Mouse (Mus musculus) cortical plate, adult 2 months (tissue): ENCODE data around the gene Gm26965. TPM values are rescaled to one million over a fixed set of nuclear protein-coding genes. Genes with fewer than 3 reads are reported as not detected.
A peak's percentile ranks its signal among the peaks of the same experiment; 100 is the strongest.
"Not testable (repeated sequence)": the region's sequence is repeated elsewhere in the genome, so short reads cannot be mapped to it uniquely, and the experiment has no call there.

ENCODE experiments used
- H3K27ac ChIP-seq: fragments of 200-500 bp; 2 replicates; pipeline ENCODE4 v1.5.1; 2012; ENCODE audit warnings: low read length, control low read depth, inconsistent platforms; ENCODE audit not compliant: insufficient read depth
- H3K4me1 ChIP-seq: fragments of 200-500 bp; 2 replicates; pipeline ENCODE4 v1.6.1; 2011; ENCODE audit warnings: low read length; ENCODE audit not compliant: control insufficient read depth, insufficient read depth
- H3K4me3 ChIP-seq: fragments of 200-500 bp; 2 replicates; pipeline ENCODE4 v1.5.1; 2011; ENCODE audit warnings: mild to moderate bottlenecking, low read length, control low read depth; ENCODE audit not compliant: insufficient read depth
- CTCF ChIP-seq: fragments of 200-500 bp; IDR thresholded peaks from 2 replicates; pipeline ENCODE4 v1.5.1; 2011; ENCODE audit warnings: mild to moderate bottlenecking, control low read depth, low read length; ENCODE audit not compliant: insufficient read depth; ENCODE audit errors: extremely low read depth
- POLR2A ChIP-seq: fragments of 200-500 bp; IDR thresholded peaks from 2 replicates; pipeline ENCODE4 v1.6.1; 2011; ENCODE audit warnings: mild to moderate bottlenecking, low read length, control low read depth; ENCODE audit not compliant: insufficient read depth; ENCODE audit errors: extremely low read depth
- polyA plus RNA-seq: library from polyadenylated mRNA; depleted of rRNA; stranded (reverse); fragments of >200 nt; gene quantifications from 2 replicates; pipeline ENCODE4 v1.2.3, GENCODE M21; 2012; rRNA removed

The Gm26965 gene
- polyA plus RNA-seq, 1 experiment: 0.15 TPM

DNA sequence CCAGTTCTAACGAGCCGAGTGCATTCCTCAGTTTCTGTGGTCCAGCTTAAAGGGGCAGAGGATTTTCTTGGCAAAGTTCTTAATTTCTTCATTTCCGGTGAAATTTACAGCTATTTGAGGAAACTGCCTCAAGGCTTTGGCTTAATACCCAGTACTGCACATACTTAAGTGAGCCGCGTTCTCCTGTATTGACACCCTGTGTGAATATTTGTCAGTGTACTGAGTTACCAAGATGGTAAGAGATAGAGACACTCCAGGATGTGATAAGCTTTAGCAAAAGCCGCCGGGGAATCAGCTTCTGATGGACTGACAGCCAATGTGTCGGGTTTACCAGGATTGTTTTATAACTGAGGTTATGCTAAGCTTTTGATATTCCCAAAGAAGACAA is 41.5 kb downstream of the Gm26965 start:
- Histone ChIP-seq H3K4me1 (peaks cover 4% of the 10 kb centered on the region), H3K27ac (0 out of 2 replicates have a peak overlapping the region, but pooled peaks have one; percentile 5), H3K4me3 (peak overlapping the region; percentile 56)
- TF ChIP-seq POLR2A (no peak), CTCF (no peak)

DNA sequence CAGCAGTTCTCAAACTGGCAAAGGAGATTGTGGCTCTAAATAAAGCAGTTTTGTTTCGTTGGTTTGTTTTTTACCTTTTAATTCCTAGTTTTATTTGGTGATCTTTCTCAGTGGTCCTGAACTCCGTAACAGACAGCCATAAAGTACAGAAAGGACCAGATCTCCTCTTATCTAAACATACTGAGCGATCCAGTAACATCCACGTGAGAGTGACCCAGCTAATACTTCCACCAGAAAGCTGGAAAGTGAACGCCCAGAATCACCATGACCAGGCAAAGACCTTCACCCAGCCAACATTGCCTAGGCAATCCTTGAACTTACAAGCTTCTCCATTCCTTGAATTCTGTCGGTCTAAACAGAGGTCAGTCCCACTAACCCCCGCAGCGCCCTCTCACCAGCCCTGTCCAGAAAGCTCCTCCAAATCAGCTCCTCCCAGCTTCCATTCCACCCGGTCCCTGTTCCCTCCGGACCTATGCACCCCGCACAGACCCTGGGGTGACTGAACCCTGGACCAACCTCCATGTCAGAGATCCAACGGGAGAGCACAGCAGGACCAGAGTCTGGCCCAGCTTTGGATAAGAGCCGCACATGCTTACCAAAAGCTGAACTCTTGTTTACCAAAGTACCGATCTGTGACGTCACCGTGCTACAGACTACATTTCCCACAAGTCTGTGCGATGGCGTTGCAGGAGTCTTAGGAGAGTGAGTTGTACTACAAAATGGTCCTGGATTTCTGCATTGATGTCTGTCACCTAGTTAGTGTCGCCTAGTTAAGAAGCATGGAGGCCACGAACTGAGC is 42.1 kb downstream of the Gm26965 start, which contains the start of gene Zfp874b:
Gene Zfp874b (minus strand): TSS at position 634 of the 799 bp plus-strand sequence.
- TF ChIP-seq CTCF (no peak), POLR2A (peak; percentile 39; the same call in 1 of the 2 replicates)
- peaks cover 4% of the 10 kb centered on the region for H3K4me1 ChIP-seq
- H3K27ac ChIP-seq: peak within 1 kb of the TSS; percentile 77
- peak within 1 kb of the TSS; percentile 56 for H3K4me3 ChIP-seq

DNA sequence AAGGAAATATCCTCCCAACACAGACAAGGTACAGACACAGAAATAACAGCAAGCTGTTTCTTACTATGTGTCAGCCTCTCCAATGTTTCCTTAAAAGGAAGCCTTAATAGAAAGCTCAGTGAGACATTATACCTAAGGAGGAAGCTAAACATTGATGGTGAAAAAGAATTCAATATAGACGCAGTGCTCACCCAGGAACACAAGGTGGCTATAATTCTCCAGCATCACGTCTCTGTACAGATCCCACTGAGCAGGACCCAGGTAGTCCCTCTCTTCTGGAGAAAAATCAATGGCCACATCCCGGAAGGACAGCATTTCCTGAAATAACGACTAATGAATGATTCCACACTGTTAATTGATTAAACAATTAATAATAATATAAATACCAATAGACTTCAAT is 44.4 kb downstream of the Gm26965 start:
- Histone ChIP-seq H3K4me3 (no peak overlapping the region), H3K27ac (no peak overlapping the region), H3K4me1 (peaks cover 4% of the 10 kb centered on the region)
- TF ChIP-seq POLR2A: no peak
- no peak for TF ChIP-seq CTCF

DNA sequence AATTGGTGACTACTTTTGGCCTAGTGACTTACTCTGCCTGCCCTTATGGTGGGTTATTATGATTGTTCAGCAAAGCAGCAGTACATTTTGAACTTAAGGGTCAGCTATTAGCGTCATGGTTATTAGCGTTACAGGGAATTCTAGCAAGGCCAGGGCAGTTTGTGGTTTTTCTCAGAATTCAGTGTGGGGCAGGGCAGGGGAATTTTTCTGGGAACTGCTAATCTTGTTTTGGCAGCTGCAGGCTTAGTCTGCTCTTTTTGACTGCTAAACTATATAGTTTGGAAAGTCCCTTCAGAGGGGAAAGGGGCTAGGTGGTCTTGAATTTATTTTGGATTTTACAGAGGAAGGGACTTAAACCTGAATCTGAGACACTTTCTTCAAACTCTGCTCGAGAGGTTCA is 56.7 kb downstream of the Gm26965 start:
- H3K4me3 ChIP-seq: no peak overlapping the region
- TF ChIP-seq CTCF (no peak), POLR2A (no peak)
- H3K4me1 ChIP-seq: no peaks in the 10 kb centered on the region
- H3K27ac ChIP-seq: no peak overlapping the region

DNA sequence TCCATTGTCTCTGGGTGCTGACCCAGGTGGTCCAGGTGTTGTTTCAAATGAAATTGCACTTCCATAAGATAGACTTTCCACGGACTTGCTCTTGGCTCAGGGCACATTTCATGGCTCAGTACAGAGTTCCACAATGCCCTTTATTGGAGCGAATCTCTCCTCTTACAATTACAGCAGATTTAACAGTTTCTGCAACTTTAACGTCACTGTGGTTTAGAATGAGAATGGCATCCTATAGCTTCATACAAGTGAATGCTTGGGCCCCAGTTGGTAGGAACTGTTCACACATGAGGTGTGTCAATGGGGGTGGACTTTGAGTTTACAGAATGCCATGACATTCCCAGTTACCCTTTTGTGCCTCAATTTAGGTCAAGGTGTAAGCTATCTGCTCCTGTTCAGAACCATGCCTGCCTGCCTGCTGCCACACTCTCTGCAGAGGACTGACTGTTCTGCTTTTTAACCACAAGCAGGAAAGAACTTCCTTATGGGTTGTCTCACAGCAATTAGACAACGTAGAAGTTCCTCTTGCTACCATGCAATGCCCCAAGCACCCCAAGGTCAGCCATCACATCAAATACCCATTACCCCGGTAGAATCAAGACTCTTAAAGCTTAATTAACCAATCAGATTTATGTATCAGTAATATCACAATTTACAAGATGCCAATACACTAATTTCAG is 62.3 kb downstream of the Gm26965 start:
- not testable (repeated sequence) for H3K4me1 ChIP-seq, H3K4me3 ChIP-seq, H3K27ac ChIP-seq

DNA sequence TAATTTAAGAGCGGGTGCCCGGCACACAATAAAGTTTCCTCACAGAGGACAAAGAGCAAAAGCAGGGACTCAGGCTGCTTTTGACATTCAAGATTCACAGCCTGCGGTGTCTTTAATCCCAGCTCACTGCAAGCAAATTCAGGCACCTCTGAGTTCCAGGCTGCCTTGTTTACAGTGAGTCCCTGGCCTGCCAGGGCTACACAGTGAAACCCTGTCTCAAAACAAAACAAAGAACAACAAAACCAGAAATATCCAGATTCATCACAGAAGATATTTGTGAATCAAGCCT is 74.0 kb downstream of the Gm26965 start:
- Histone ChIP-seq H3K4me3 (peak overlapping the region; percentile 64; the same call in 1 of the 2 replicates), H3K27ac (no peak overlapping the region), H3K4me1 (no peaks in the 10 kb centered on the region; the same call in 1 of the 2 replicates)
- TF ChIP-seq POLR2A (no peak), CTCF (no peak)

DNA sequence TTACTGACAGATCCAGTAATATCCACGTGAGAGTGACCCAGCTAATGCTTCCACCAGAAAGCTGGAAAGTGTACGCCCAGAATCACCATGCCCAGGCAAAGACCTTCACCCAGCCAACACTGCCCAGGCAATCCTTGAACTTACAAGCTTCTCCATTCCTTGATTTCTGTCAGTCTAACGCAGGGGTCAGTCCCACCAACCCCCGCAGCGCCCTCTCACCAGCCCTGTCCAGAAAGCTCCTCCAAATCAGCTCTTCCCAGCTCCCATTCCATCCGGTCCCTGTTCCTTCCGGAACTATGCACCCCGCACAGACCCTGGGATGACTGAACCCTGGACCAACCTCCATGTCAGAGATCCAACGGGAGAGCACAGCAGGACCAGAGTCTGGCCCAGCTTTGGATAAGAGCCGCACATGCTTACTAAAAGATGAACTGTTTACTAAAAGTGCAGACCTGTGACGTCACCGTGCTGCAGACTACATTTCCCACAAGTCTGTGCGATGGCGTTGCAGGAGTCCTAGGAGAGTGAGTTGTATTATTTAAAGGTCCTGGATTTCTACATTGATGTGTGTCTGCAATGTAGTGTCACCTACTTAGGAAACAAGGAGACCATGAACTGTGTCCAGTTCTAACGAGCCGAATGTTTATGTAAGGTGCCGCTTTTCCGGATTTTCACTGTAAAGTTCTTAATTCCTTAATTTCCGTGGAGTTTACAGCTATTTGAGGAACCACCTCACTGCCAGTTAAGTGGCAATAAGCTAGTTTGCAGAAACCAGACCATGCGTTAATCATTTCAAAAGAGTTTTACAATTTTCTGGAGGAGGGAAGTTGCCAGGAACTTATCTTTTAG is 74.6 kb downstream of the Gm26965 start, which contains the start of gene Zfp874a:
Gene Zfp874a (minus strand): TSS at position 453 of the 849 bp plus-strand sequence.
- 0 out of 2 replicates have a peak within 1 kb of the TSS, but pooled peaks have one; percentile 3 for H3K27ac ChIP-seq
- H3K4me3 ChIP-seq: peak within 1 kb of the TSS; percentile 64
- no peaks in the 10 kb centered on the region; the same call in 1 of the 2 replicates for H3K4me1 ChIP-seq
- TF ChIP-seq POLR2A (peak; percentile 44), CTCF (no peak)

Other genes with a start within 250 kb of the Gm26965 start
- gene Zfp458, start 247.7 kb downstream of the Gm26965 start, polyA plus RNA-seq: 3.8 and 4.2 TPM in 2 replicates
- 2.7 and 3.4 TPM in 2 replicates for gene Zfp457, start 219.7 kb downstream of the Gm26965 start, polyA plus RNA-seq
- 2.3 and 2.6 TPM in 2 replicates for gene Zfp595, start 193.6 kb downstream of the Gm26965 start, polyA plus RNA-seq
- gene Gm28044, start 165.6 kb downstream of the Gm26965 start, polyA plus RNA-seq: not detected in 2 replicates
- gene Zfp953, start 165.5 kb downstream of the Gm26965 start, polyA plus RNA-seq: 0.48 and 0.57 TPM in 2 replicates
- 0.15 and 0.44 TPM in 2 replicates for gene Gm28041, start 150.4 kb downstream of the Gm26965 start, polyA plus RNA-seq
- gene Zfp456, start 150.3 kb downstream of the Gm26965 start, polyA plus RNA-seq: 0.52 and 0.61 TPM in 2 replicates
- 3.9 and 4.6 TPM in 2 replicates for gene Zfp429, start 126.3 kb downstream of the Gm26965 start, polyA plus RNA-seq
- 3.8 and 4.5 TPM in 2 replicates for gene Zfp459, start 104.7 kb downstream of the Gm26965 start, polyA plus RNA-seq
- 9.1 TPM in 2 replicates for gene Zfp874a, start 74.5 kb downstream of the Gm26965 start, polyA plus RNA-seq
- 10.0 and 11.5 TPM in 2 replicates for gene Zfp874b, start 41.9 kb downstream of the Gm26965 start, polyA plus RNA-seq
- gene Zfp58, start 25.6 kb downstream of the Gm26965 start, polyA plus RNA-seq: 5.6 and 5.7 TPM in 2 replicates
- 27.9 and 29.4 TPM in 2 replicates for gene Zfp87, start within 50 bp of the Gm26965 start, polyA plus RNA-seq
- 5.0 and 5.2 TPM in 2 replicates for gene Zfp748, start 27.7 kb upstream of the Gm26965 start, polyA plus RNA-seq
- gene Zfp729b, start 83.6 kb upstream of the Gm26965 start, polyA plus RNA-seq: 3.4 and 3.5 TPM in 2 replicates
- gene Gm49345, start 111.6 kb upstream of the Gm26965 start, polyA plus RNA-seq: not detected in 2 replicates
- 3.8 and 4.4 TPM in 2 replicates for gene Zfp729a, start 111.6 kb upstream of the Gm26965 start, polyA plus RNA-seq
- gene Zfp738, start 160.9 kb upstream of the Gm26965 start, polyA plus RNA-seq: 11.9 and 13.8 TPM in 2 replicates
- 4.8 and 5.1 TPM in 2 replicates for gene Zfp65, start 203.0 kb upstream of the Gm26965 start, polyA plus RNA-seq
- 3.6 and 3.7 TPM in 2 replicates for gene Zfp85, start 229.1 kb upstream of the Gm26965 start, polyA plus RNA-seq